Mouse (Mus musculus): ENCODE results near the gene Atg13.

The Atg13 gene

DNA sequence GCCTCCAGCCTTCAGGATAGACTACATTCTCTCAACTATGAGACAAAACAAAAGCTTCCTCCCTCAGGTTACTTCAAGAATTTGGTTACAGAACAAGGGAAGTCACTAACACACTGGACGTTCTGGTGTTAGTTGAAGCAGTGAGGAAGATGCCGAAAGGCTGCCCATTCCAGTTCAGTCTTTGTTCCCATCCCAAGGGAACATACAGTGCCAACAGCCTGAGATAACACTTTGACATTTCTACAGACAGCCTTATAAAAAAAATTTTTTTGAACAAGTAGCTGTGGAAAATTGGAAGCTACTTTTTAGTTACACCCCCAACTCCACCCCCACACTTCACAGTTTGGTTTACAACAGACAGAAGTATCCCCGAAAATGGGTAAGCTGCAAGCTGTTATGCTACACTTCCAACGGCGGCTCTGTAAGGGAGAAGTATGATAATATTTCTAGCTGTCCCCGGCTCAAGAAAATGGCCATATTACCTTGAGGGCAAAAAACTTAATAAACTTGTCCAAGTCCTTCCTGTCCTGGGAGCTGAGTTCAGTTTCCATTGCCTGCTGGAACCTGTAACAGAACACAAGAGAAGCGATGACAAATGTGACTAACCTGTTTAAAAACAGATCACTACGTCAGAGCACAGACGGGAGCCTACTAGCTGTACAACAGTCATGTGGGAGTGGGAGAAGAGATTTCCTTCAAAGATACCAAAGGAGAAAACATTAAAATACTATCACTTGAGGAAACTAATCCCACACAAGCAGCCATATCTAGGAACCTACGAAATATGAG lies 14.7 kb downstream of the Atg13 start:
- CTCF ChIA-PET, result no interaction called here

- CTCF ChIA-PET, result no interaction called here
These were observed 20.9 kb downstream of the Atg13 start for GRCm38 (mm10) chr2:91689452-91689851.

DNA sequence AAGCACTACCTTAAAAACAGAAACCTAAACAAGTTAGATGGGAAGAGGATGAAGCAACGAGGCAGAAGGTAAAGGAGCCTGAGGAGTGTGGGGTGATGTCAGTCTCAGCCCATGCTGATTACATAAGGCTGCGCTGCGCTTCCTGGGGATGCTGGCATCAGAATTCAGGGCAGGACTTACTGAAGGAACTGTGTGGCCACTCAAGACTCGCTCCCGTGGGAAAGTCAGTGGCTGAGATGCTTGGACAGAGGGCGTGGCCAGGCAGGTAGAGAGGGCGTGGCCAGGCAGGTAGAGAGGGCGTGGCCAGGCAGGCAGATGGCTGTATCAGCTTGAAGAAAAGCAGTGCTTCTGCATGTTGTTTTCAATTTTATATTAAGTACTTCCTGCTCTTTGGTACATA lies 26.5 kb downstream of the Atg13 start:
- CTCF ChIA-PET, result no interaction called here

GRCm38 (mm10) chr2:91682850-91683249 lies 27.5 kb downstream of the Atg13 start:
- CTCF ChIA-PET, result no interaction called here

DNA sequence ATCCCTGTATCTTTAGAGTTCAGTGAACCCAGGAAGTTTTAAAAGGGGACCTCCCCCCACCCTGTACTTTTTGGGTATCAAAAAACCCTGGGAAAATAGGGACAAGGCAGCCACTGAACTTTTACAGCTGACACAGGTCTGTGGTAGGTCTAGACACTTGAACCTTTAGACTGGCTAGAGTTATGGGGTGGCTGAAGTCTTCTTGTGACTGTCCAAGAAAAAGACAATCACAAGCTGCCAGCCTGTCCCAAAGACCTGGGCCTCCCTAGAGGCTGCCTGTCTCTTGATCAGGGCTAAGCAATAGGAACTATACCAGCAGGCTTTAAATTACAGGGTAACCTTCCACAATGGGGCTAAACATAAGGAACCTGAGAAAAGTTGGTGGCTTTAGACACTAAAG lies 33.4 kb downstream of the Atg13 start:
- CTCF ChIA-PET, result no interaction called here

DNA sequence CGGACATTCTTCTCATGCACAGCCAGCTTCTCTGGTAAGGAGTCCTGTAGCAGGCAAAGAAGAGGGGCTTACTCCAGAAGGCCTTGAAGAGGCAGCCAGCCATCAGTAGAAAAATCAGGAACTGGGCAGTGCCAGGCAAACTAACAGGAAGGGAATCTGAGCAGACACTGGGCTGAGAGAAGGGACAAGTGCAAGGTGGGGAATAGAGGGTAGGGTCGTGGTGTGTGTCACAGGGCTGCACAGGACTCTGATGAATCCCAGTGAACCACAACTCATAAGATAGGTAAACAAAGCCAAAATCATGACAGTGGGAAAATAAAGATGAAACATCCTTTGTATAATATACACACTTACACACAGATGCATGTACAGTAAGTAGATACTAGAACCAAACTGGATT lies 34.0 kb downstream of the Atg13 start:
- CTCF ChIA-PET, result no interaction called here

DNA sequence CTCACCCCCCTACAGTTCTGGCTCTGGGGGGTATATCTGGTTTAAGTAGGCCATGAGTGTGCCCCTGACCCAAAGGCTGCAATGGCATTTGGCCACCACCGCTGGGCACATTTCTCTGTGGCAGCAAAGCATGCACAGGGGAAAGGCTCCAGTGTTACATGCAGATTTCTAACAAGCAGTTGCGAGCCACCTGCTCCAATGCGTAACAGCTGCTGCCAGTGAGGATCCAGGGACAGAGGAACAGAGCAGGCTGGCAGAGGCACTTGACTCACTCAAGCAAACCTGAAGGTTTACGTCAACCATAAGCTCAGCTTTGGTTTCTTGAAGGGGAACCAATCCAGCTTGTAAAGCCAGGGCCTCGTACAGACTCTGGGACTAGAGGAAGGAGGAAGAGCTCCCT lies 35.5 kb downstream of the Atg13 start:
- CTCF ChIA-PET, result no interaction called here

DNA sequence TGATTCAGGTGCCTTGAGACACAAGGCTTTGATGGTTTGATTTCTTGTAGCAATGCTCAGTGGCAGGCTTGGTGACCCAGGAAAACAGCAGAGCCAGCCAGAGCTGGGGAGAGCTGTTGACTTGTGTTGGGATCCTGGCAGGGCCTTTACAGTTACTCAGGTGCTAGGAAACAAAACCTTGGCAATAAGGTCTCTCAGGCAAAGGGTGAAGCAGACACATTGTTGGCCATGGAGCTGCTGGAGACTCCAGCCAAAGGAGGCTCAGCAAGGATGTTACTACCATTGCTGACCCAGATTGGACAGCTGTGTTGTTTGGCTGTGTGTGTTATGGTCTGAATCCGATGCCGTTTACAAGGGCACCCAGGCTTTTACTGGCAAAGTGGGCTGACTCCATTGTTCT lies 36.8 kb downstream of the Atg13 start:
- CTCF ChIA-PET, result no interaction called here

- CTCF ChIA-PET, result no interaction called here
These were observed 40.3 kb downstream of the Atg13 start for GRCm38 (mm10) chr2:91670038-91670437.

DNA sequence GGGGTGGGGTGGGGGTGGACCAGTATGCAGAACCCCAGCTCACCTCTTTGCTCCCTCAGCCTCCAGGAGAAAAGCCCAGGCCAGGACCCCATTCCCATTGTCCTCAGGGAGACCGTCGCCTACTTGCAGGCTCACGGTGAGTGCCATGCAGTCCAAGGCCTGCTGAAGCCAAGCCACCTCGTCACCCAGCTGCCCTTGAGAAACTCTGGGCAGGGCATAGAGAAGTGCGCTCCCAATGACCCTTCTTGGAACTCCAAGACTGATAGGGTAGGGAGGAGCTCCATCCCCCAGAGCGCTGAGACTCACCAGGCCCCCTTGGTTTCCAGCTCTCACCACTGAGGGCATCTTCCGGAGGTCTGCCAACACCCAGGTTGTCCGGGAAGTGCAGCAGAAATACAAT lies 41.0 kb downstream of the Atg13 start:
- CTCF ChIA-PET, result no interaction called here

GRCm38 (mm10) chr2:91667747-91668146 lies 42.6 kb downstream of the Atg13 start:
- CTCF ChIA-PET, result no interaction called here

DNA sequence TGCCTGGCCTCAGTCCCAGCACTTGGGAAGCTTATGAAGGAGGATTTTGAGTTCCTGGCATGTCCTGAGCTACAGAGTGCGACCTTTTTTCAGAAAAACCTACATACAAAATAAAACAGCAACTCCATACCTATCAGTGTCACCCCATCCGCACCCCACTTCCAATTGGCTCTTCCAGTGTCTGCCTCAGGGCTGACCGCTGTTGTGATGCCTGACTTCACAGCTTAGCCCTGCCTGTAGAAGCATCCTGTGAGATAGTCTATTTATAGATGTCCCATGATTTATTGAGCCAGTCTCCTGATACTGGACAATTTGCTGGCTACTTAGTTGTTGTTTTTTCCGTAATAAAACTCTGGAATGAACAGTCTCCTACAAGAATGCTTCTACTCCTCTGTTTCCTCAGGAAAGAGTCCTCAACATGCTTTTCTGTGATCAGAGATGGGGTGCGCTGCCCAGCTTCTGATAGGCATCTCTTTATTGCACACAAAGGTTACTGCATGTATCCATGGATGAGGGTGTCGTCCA lies 43.9 kb downstream of the Atg13 start:
- CTCF ChIA-PET, result no interaction called here

GRCm38 (mm10) chr2:91664780-91665179 lies 45.6 kb downstream of the Atg13 start:
- CTCF ChIA-PET, result no interaction called here

DNA sequence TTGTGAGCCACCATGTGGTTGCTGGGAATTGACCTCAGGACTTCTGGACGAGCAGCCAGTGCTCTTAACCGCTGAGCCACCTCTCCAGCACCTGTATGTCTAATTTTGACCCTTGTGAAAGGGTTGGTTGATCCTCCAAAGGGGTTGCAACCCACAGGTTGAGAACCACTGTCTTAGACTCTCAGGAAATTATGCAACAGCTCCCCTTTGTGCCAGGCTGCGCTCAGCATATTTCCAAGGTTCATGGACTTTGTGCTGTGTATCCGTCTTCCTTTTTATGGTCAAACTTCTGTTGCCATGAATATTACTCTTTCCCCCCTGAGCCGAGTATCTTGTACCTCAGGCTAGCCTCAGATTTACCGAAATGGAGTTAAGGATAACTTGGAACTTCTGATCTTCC lies 49.4 kb downstream of the Atg13 start:
- CTCF ChIA-PET, result no interaction called here

DNA sequence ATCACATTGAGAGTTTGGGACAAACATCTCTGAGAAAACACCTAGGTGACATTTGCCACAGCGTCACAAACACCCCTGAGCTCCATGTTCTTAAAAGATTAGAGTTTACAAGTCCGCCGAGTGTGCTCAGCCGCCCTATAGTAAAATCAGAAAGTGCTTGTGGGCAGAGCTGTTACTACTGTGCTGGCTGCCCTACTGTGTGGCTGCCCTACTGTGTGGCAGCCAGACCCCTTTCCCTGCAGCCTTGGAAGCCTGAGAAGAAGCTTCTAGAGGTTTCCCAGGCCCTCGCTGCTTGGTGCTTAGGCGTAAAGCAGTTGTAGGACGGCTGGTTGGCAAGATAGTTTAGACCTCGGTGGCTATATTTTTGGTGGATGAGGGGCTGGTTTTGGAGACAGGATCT lies 50.7 kb downstream of the Atg13 start:
- CTCF ChIA-PET, result no interaction called here

- CTCF ChIA-PET, result no interaction called here
These were observed 53.6 kb downstream of the Atg13 start for GRCm38 (mm10) chr2:91656774-91657173.

GRCm38 (mm10) chr2:91655827-91656226 lies 54.5 kb downstream of the Atg13 start:
- CTCF ChIA-PET, result interaction anchor here (0.5 kb wide), 1 partner anchor 12 kb away, joined by 5 read pairs; no protein-coding TSS in a partner anchor

DNA sequence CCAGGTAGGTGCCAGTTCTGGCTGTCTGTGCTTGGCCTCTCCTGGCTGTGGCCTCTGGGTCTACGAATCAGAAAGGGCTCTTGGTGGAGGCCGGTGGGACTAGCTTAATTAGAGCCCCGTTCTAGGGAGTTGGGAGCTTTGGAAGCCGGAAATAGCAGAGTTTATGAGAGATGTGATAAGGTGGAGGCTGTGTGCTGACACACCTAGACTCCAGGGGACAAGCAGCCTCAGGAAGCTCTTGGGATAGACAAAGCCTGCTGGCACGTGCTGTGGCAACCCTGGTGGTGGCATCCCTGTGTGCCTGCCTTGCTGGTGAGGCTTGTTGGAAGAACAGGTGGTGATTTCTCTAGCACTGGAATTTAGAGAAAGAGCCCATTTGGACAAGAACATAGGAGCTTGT lies 55.0 kb downstream of the Atg13 start:
- CTCF ChIA-PET, result no interaction called here

DNA sequence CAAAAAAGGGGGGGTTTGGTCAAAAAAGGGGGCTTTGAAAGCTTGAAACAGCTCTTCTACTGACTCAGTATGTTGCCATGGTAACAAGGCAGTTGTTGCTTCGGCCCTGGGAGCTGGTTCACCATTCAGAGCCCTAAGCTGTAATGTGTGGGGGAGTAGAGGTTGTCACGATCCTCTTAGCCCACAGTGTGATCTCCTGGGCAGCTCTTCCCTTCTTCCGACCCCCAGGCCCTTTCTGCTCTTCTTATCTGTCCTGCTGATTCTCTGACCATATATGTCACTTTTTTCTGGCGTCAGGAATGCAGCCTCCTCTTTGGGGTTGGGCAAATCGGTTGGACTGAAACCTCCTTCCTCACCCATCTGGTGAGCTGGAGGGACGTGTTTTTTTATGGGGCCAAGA lies 57.5 kb downstream of the Atg13 start:
- CTCF ChIA-PET, result no interaction called here

DNA sequence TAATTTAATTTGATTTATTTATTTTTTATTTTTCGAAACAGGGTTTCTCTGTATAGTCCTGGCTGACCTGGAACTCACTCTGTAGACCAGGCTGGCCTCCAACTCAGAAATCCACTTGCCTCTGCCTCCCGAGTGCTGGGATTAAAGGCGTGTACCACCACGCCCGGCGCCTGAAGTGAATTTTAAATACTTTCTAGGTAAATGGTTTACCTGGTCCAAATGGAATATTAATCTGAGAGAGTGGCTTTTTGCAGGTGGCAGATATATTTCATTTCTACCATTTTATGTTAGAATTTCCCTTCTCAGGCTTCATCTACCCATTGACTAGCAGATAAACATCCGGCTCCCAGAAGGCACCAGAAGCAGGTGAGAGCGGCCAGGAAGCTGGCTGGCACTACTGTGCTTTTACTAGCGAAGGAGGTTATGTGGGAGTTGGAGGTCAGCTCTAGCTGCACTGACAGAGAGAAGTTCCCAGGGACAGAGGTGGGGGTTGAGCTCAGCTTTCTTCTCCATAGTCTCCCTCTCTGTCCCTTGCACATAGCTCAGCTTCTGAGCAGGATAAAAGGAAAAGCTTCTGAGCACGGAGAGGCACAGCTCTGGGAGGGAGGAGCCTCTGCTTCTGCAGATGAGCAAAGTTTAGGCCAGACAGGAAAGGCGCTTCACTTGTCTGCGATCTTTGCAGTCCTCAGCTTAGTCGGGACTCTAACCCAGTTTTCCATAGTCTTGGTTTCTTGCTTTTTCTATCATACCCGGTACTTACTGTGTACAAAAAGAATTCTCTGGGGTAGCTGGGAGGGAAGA lies 58.7 kb downstream of the Atg13 start:
- CTCF ChIA-PET, result interaction anchor here (0.6 kb wide), 1 partner anchor 778 kb away, joined by 4 read pairs; no protein-coding TSS in a partner anchor

- CTCF ChIA-PET, result interaction anchor here (0.6 to 0.8 kb wide), 3 partner anchors 119 to 798 kb away, joined by 3 to 4 read pairs (median 3); no protein-coding TSS in a partner anchor
These were observed 59.9 kb downstream of the Atg13 start for GRCm38 (mm10) chr2:91650360-91650995.

GRCm38 (mm10) chr2:91649553-91650359 lies 60.6 kb downstream of the Atg13 start, which contains the start of the genes Zfp408 and Arhgap1:
Gene Zfp408 (minus strand): TSS chr2:91649791.
Gene Arhgap1 (plus strand): TSS chr2:91649860.
- CTCF ChIA-PET, result interaction anchor here (1.0 kb wide), 1 partner anchor 61 kb away, joined by 3 read pairs; the partner anchor contains the start of genes Atg13 and Harbi1

Data from spleen, embryonic (tissue).